Mouse (Mus musculus) granulocyte monocyte progenitor cell, adult 5-6 weeks (primary cell): Measurements from ENCODE around the gene Cul9. TPM values are rescaled to one million over a fixed set of nuclear protein-coding genes. Genes with fewer than 3 reads are reported as not detected.
"Not testable (repeated sequence)": the region's sequence is repeated elsewhere in the genome, so short reads cannot be mapped to it uniquely, and the experiment has no call there.

Experiments used
- ATAC-seq: replicated peaks from 2 replicates; pipeline ENCODE4 v1.8.0; 2016; ENCODE audit warnings: mild to moderate bottlenecking, moderate TSS enrichment, inconsistent platforms; ENCODE audit not compliant: poor library complexity, severe bottlenecking
- total RNA-seq, 2 experiments: library from RNA; stranded (forward) in 1 of 2; stranded (reverse) in 1 of 2; fragments of 200-712, 200-1000 nt in 1 of 2; fragments of >200 nt in 1 of 2; fragmentation: Nextera tagmentation in 1 of 2; gene quantifications; 2 replicates each; pipeline ENCODE4 v1.2.3; 2014 to 2017

The Cul9 gene
- total RNA-seq (2014; fragmentation: Nextera tagmentation) (14.2 and 34.8 TPM in 2 replicates), total RNA-seq (2017) (7.5 and 8.9 TPM in 2 replicates)

GRCm38 (mm10) chr17:46545813-46546564 is at the start of gene Cul9:
Gene Cul9, minus strand, starts transcription at chr17:46546388.
- peak; percentile 90 for ATAC-seq

GRCm38 (mm10) chr17:46595336-46595735 is 49.1 kb upstream of the Cul9 start:
- no peak for ATAC-seq

- no peak for ATAC-seq
Measured at GRCm38 (mm10) chr17:46594606-46595005, 48.4 kb upstream of the Cul9 start.

- no peak for ATAC-seq
Measured at GRCm38 (mm10) chr17:46593124-46593523, 46.9 kb upstream of the Cul9 start.

- ATAC-seq, result no peak
Measured at GRCm38 (mm10) chr17:46591406-46591805, 45.2 kb upstream of the Cul9 start.

GRCm38 (mm10) chr17:46590439-46590838 is 44.3 kb upstream of the Cul9 start:
- no peak for ATAC-seq

- ATAC-seq, result no peak
Measured at GRCm38 (mm10) chr17:46589635-46590314, 43.6 kb upstream of the Cul9 start.

- ATAC-seq, result no peak
Measured at GRCm38 (mm10) chr17:46588913-46589312, 42.7 kb upstream of the Cul9 start.

GRCm38 (mm10) chr17:46588173-46588572 is 42.0 kb upstream of the Cul9 start:
- ATAC-seq, result peak; percentile 84

GRCm38 (mm10) chr17:46586327-46586726 is 40.1 kb upstream of the Cul9 start:
- peak; percentile 75 for ATAC-seq

- 0 out of 2 replicates have a peak, but pooled peaks have one; percentile 42 for ATAC-seq
Measured at GRCm38 (mm10) chr17:46578650-46579049, 32.5 kb upstream of the Cul9 start.

- peak; percentile 37; the same call in 1 of the 2 replicates for ATAC-seq
Measured at GRCm38 (mm10) chr17:46576070-46576469, 29.9 kb upstream of the Cul9 start.

- ATAC-seq, result no peak
Measured at GRCm38 (mm10) chr17:46574535-46574934, 28.3 kb upstream of the Cul9 start.

GRCm38 (mm10) chr17:46571005-46571404 is 24.8 kb upstream of the Cul9 start:
- no peak for ATAC-seq

GRCm38 (mm10) chr17:46559146-46559545 is 13.0 kb upstream of the Cul9 start:
- no peak for ATAC-seq

GRCm38 (mm10) chr17:46558151-46558550 is 12.0 kb upstream of the Cul9 start:
- ATAC-seq, result 0 out of 2 replicates have a peak, but pooled peaks have one; percentile 17

- not testable (repeated sequence) for ATAC-seq
Measured at GRCm38 (mm10) chr17:46557321-46557720, 11.1 kb upstream of the Cul9 start.

GRCm38 (mm10) chr17:46556584-46556945 is 10.4 kb upstream of the Cul9 start:
- ATAC-seq, result no peak

- peak; percentile 77 for ATAC-seq
Measured at GRCm38 (mm10) chr17:46555673-46556583, 9.7 kb upstream of the Cul9 start, which contains the start of gene Srf. Gene Srf, minus strand, starts transcription at chr17:46556175.

GRCm38 (mm10) chr17:46554977-46555672 is 8.9 kb upstream of the Cul9 start:
- no peak for ATAC-seq
